Mouse (Mus musculus) CH12.LX (cell line): ENCODE results near the gene Tmem243. TPM values are rescaled to one million over a fixed set of nuclear protein-coding genes. Genes with fewer than 3 reads are reported as not detected.

ENCODE experiments used
- DNase-seq: peaks from one replicate; pipeline ENCODE4 v3.0.0-alpha.2; 2013; ENCODE audit errors: extremely low read depth
- H3K27ac ChIP-seq: 2 replicates; pipeline ENCODE4 v1.5.1; 2012; ENCODE audit warnings: low read depth, mild to moderate bottlenecking, control low read depth, moderate library complexity; ENCODE audit not compliant: insufficient read depth
- H3K27me3 ChIP-seq: replicated peaks from 2 replicates; pipeline ENCODE3; 2012; ENCODE audit warnings: inconsistent platforms
- H3K36me3 ChIP-seq, 2 experiments: replicated peaks in 1 of 2; 2 replicates each; pipeline versions ENCODE3 to v1.6.1; 2012; ENCODE audit warnings: inconsistent platforms in 1 of 2, low read length in 1 of 2, mild to moderate bottlenecking in 1 of 2, mixed read lengths in 1 of 2, moderate library complexity in 1 of 2; ENCODE audit not compliant: control insufficient read depth in 1 of 2, insufficient read depth in 1 of 2
- H3K4me1 ChIP-seq, 2 experiments: 2 replicates each; pipeline ENCODE4 v1.6.1; 2012; ENCODE audit warnings: inconsistent platforms in 1 of 2, moderate library complexity in 1 of 2; ENCODE audit not compliant: insufficient read depth in 2 of 2, control insufficient read depth in 1 of 2
- H3K4me2 ChIP-seq: 2 replicates; pipeline ENCODE4 v1.6.1; 2012; ENCODE audit warnings: low read depth, mild to moderate bottlenecking, control low read depth; ENCODE audit not compliant: poor library complexity, insufficient read depth, severe bottlenecking
- H3K4me3 ChIP-seq, 3 experiments: fragments of 150-350 bp in 1 of 3; sonication (generic) in 1 of 3; replicated peaks in 1 of 3; 2 replicates each; pipeline versions ENCODE3 to v1.5.1; 2011 to 2012; ENCODE audit warnings: low read depth in 2 of 3, low read length in 2 of 3, mild to moderate bottlenecking in 2 of 3, moderate library complexity in 2 of 3, control low read depth in 1 of 3, improper control_type of control experiment in 1 of 3, inconsistent platforms in 1 of 3, mixed read lengths in 1 of 3; ENCODE audit not compliant: poor library complexity in 1 of 3
- H3K79me2 ChIP-seq: replicated peaks from 2 replicates; pipeline ENCODE4 v1.6.1; 2012; ENCODE audit warnings: mild to moderate bottlenecking, moderate library complexity; ENCODE audit not compliant: control insufficient read depth, poor library complexity, insufficient read depth, severe bottlenecking; ENCODE audit errors: extremely low read depth
- H3K9ac ChIP-seq: 2 replicates; pipeline ENCODE4 v1.6.1; 2012; ENCODE audit warnings: low read depth, mild to moderate bottlenecking, control low read depth, moderate library complexity; ENCODE audit not compliant: insufficient read depth
- H3K9me3 ChIP-seq: replicated peaks from 2 replicates; pipeline ENCODE3; 2012; ENCODE audit warnings: low read length, inconsistent platforms, mixed read lengths
- CHD1 ChIP-seq: IDR thresholded peaks from 2 replicates; pipeline ENCODE4 v1.6.1; 2012; ENCODE audit warnings: low read depth, low read length, improper control_type of control experiment, inconsistent platforms
- CTCF ChIP-seq, 2 experiments: IDR thresholded peaks in 1 of 2; conservative IDR thresholded peaks in 1 of 2; 2 replicates each; pipeline ENCODE4 v1.5.1; 2011 to 2012; ENCODE audit warnings: low read depth in 2 of 2, low read length in 2 of 2, improper control_type of control experiment in 1 of 2, inconsistent platforms in 1 of 2, mild to moderate bottlenecking in 1 of 2, moderate library complexity in 1 of 2
- E2F4 ChIP-seq: IDR thresholded peaks from 2 replicates; pipeline ENCODE4 v1.6.1; 2011; ENCODE audit warnings: low read depth, low read length, improper control_type of control experiment; ENCODE audit not compliant: insufficient replicate concordance
- ELF1 ChIP-seq: IDR thresholded peaks from 2 replicates; pipeline ENCODE4 v1.6.1; 2014; ENCODE audit warnings: low read depth, mild to moderate bottlenecking, inconsistent platforms, low read length, improper control_type of control experiment
- ETS1 ChIP-seq: conservative IDR thresholded peaks from 2 replicates; pipeline ENCODE4 v1.6.1; 2012; ENCODE audit warnings: low read depth, mild to moderate bottlenecking, inconsistent platforms, low read length, improper control_type of control experiment, moderate library complexity
- HCFC1 ChIP-seq: IDR thresholded peaks from 2 replicates; pipeline ENCODE4 v1.6.1; 2012; ENCODE audit warnings: low read depth, mild to moderate bottlenecking, inconsistent platforms, low read length, improper control_type of control experiment
- JUN ChIP-seq: IDR thresholded peaks from 2 replicates; pipeline ENCODE4 v1.6.1; 2011; ENCODE audit warnings: low read depth, mild to moderate bottlenecking, low read length, improper control_type of control experiment, moderate library complexity; ENCODE audit not compliant: insufficient read depth
- JUND ChIP-seq: conservative IDR thresholded peaks from 2 replicates; pipeline ENCODE4 v1.6.1; 2011; ENCODE audit warnings: low read depth, low read length, improper control_type of control experiment
- KAT2A ChIP-seq: IDR thresholded peaks from 2 replicates; pipeline ENCODE4 v1.6.1; 2012; ENCODE audit warnings: low read length, improper control_type of control experiment, inconsistent platforms; ENCODE audit not compliant: insufficient replicate concordance
- MEF2A ChIP-seq: IDR thresholded peaks from 2 replicates; pipeline ENCODE4 v1.6.1; 2014; ENCODE audit warnings: low read depth, mild to moderate bottlenecking, inconsistent platforms, low read length, improper control_type of control experiment, borderline replicate concordance
- MXI1 ChIP-seq: IDR thresholded peaks from 2 replicates; pipeline ENCODE4 v1.6.1; 2011; ENCODE audit warnings: mild to moderate bottlenecking, low read depth, low read length, improper control_type of control experiment
- MYC ChIP-seq: IDR thresholded peaks from 2 replicates; pipeline ENCODE4 v1.6.1; 2011; ENCODE audit warnings: low read depth, mild to moderate bottlenecking, improper control_type of control experiment, low read length
- NELFE ChIP-seq: IDR thresholded peaks from 2 replicates; pipeline ENCODE4 v1.6.1; 2011; ENCODE audit warnings: low read depth, low read length, improper control_type of control experiment
- RAD21 ChIP-seq: IDR thresholded peaks from 2 replicates; pipeline ENCODE4 v1.6.1; 2011; ENCODE audit warnings: low read depth, mild to moderate bottlenecking, low read length, improper control_type of control experiment, moderate library complexity
- RCOR1 ChIP-seq: conservative IDR thresholded peaks from 2 replicates; pipeline ENCODE4 v1.6.1; 2012; ENCODE audit warnings: low read depth, mild to moderate bottlenecking, inconsistent platforms, low read length, improper control_type of control experiment
- TBP ChIP-seq: conservative IDR thresholded peaks from 2 replicates; pipeline ENCODE4 v1.6.1; 2011; ENCODE audit warnings: low read depth, low read length, improper control_type of control experiment
- UBTF ChIP-seq: IDR thresholded peaks from 2 replicates; pipeline ENCODE4 v1.6.1; 2012; ENCODE audit warnings: low read depth, mild to moderate bottlenecking, inconsistent platforms, low read length, improper control_type of control experiment, moderate library complexity
- USF2 ChIP-seq: conservative IDR thresholded peaks from 2 replicates; pipeline ENCODE4 v1.6.1; 2011; ENCODE audit warnings: low read depth, low read length, improper control_type of control experiment
- ZC3H11A ChIP-seq: IDR thresholded peaks from 2 replicates; pipeline ENCODE4 v1.6.1; 2012; ENCODE audit warnings: low read depth, mild to moderate bottlenecking, inconsistent platforms, low read length, improper control_type of control experiment
- ZKSCAN1 ChIP-seq: IDR thresholded peaks from 2 replicates; pipeline ENCODE4 v1.6.1; 2012; ENCODE audit warnings: low read depth, inconsistent platforms, low read length, improper control_type of control experiment, borderline replicate concordance
- dilution Hi-C: fragments of 300-500 bp; cut with MboI; formaldehyde crosslinking; loops from 2 replicates; pipeline ENCODE4 v1.14.3; 2020; ENCODE audit warnings: low sequenced_read_pairs; ENCODE audit not compliant: extremely low pct_unique_long_range_greater_than_20kb, extremely low pct_ligation_motif_present
- in situ Hi-C: fragments of 300-500 bp; cut with MboI; formaldehyde crosslinking; loops from 3 replicates; pipeline ENCODE4 v1.14.3; 2019; ENCODE audit warnings: low sequenced_read_pairs, low pct_ligation_motif_present, low pct_unique_long_range_greater_than_20kb, mixed read lengths
- polyA plus RNA-seq: library from polyadenylated mRNA; unstranded; fragments of >175 nt; gene quantifications from 2 replicates; pipeline ENCODE4 v1.2.1, GENCODE M21; 2012; ENCODE audit warnings: low read depth; ENCODE audit not compliant: insufficient read length
- total RNA-seq, 2 experiments: library from RNA; depleted of rRNA; stranded (reverse); fragments of 300-350 nt in 1 of 2; fragments of >200 nt in 1 of 2; gene quantifications; 2 replicates each; pipeline ENCODE4 v1.2.3; 2012 to 2014

Tmem243 gene
- total and polyA plus RNA-seq, 3 experiments = 74.7 to 107 (median 87.0) TPM

DNA sequence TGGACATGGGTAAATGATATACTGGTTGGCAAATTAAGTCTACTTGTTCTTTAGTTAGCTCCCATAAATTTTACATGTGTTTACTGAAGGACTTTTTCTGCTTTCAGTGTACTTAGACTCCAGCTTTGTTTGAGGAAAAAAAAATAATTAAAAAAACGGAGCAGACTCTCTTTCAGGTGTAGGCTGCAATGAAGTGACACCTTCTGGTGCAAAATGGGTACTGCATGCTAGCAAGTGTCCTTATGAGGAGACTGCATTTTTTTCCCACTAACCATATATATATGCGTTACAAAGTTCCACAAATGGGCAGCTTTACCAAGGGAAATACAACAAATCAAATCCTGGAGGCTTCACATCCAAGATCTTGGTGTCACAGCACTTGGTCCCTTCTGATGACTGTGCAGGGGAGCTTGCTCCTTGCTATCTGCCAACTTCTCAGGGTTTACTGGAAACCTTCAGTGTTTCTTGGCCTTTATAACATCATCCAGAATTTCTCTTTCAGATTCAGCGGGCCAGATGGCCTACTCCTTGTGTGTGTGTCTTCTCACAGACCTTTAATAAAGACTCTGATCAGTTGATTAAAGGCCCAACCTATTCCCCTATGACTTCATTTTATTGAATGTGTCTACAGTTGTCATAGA lies 44.3 kb upstream of the Tmem243 start (continued):
- TF ChIP-seq ETS1 (peak; percentile 19; the same call in 1 of the 2 replicates), JUND (peak; percentile 31; the same call in 1 of the 2 replicates), JUN (no peak), NELFE (peak; percentile 35; the same call in 1 of the 2 replicates), HCFC1 (peak; percentile 21; the same call in 1 of the 2 replicates), USF2 (no peak), MEF2A (0 out of 2 replicates have a peak, but pooled peaks have one; percentile 50), MYC (peak; percentile 64; the same call in 1 of the 2 replicates), TBP (no peak), RAD21 (peak; percentile 96), CHD1 (no peak), KAT2A (no peak), ZC3H11A (peak; percentile 95), RCOR1 (no peak), MXI1 (no peak), UBTF (no peak), ZKSCAN1 (no peak)
- TF ChIP-seq, all 38 proteins: peak for 16

DNA sequence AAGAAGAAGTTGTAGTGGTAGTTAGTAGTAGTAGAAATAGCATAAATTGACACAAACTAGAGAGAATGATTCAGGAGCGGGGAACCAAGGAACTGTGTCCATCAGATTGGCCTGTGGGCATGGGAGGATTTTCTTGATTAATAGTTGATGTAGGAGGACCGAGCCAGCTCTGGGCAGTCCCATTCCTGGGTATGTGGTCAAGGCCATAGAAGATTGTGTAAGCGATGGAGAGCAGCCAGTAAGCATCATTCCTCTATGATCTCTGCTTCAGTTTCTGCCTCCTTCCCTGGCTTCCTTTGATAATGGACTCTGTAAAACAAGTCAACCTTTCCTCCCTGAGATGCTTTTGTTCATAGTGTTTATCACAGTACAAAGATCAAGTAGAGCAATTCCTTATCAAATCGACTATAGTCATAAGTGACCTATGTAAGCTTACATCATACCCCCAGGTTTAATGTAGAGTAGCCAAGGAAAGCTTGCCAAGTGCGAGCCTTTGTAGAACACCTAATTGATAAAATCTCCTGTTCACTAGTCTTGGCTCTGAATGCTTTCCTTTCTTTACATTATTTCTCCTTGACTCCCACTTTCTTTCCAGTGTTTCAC lies 43.1 kb upstream of the Tmem243 start:
- DNase-seq = no peak
- no peak for TF ChIP-seq NELFE
- TF ChIP-seq MEF2A = no peak
- TF ChIP-seq ELF1 = no peak
- TF ChIP-seq KAT2A = no peak
- TF ChIP-seq CTCF (conservative IDR thresholded peaks at IDR 0.05 in 1 of 2, IDR thresholded peaks at IDR 0.05 in 1 of 2; ENCODE audit: low read depth in 2 of 2, low read length in 2 of 2) = no peak
- TF ChIP-seq E2F4 = no peak
- TF ChIP-seq MYC = no peak
- TF ChIP-seq ZC3H11A = no peak
- Histone ChIP-seq H3K9me3 (no peaks in the 10 kb centered on the region), H3K79me2 (no peaks in the 10 kb centered on the region), H3K9ac (no peak overlapping the region), H3K4me2 (no peak overlapping the region), H3K36me3 (no peaks in the 10 kb centered on the region), H3K4me1 (peaks cover 0 to 14% of the 10 kb centered on the region in 2 experiments; a peak in 3 of 4 replicates), H3K27me3 (no peaks in the 10 kb centered on the region), H3K27ac (no peak overlapping the region), H3K4me3 (no peak overlapping the region)
- dilution Hi-C loops = no loop called here
- in situ Hi-C loops = no loop called here
